29 mouse cellular contexts compared by ENCODE assay signal in genomic region chr13:64031254-64031653, GRCm38 (mm10). TPM values are rescaled to one million over a fixed set of nuclear protein-coding genes. Genes with fewer than 3 reads are reported as not detected.
DNase-seq lines count a peak whose midpoint lies in the region; ATAC-seq and TF ChIP-seq lines count a peak whose summit lies in the region.
"Had no signal": no experiment of that assay in that cellular context is flagged by ENCODE, and none has a peak within 500 bp of the region (broad histone marks: within the 10 kb centered on the region; RNA-seq: fewer than 3 reads in every experiment).

No protein-coding gene starts in this region.

- no peaks in the 10 kb centered on the region for H3K9me3 ChIP-seq in kidney, postnatal 0 days (replicated peaks; ENCODE audit: low read length)
- no peaks in the 10 kb centered on the region for H3K9me3 ChIP-seq in lung, embryonic 15.5 days
- H3K9me3 ChIP-seq: heart, embryonic 13.5 days; limb, embryonic 10.5 days; neural tube, embryonic 13.5 days; stomach, embryonic 15.5 days had no signal

- no peak for ATAC-seq in kidney, postnatal 0 days (replicated peaks; ENCODE audit: low FRiP score, low read depth)
- no peak; the same call in 1 of the 2 replicates for ATAC-seq in lung, embryonic 15.5 days (ENCODE audit: borderline replicate concordance, extremely low read depth, low FRiP score, low TSS enrichment)
- ATAC-seq: CD4-positive, CD25-positive, alpha-beta regulatory T cell, adult 4 months; forebrain, embryonic 16.5 days; liver, postnatal 0 days; midbrain, embryonic 16.5 days had no signal

- no peaks in the 10 kb centered on the region for H3K4me1 ChIP-seq in kidney, postnatal 0 days (replicated peaks; ENCODE audit: insufficient read depth, low read length)
- H3K4me1 ChIP-seq in lung, embryonic 15.5 days: peaks cover 50% of the 10 kb centered on the region
- H3K4me1 ChIP-seq: neural tube, embryonic 13.5 days; stomach, embryonic 15.5 days had no signal

- H3K27ac ChIP-seq in kidney, postnatal 0 days: no peak overlapping the region
- peak overlapping the region; percentile 35; the same call in 1 of the 2 replicates for H3K27ac ChIP-seq in lung, embryonic 15.5 days
- H3K27ac ChIP-seq: heart, embryonic 13.5 days; limb, embryonic 10.5 days; neural tube, embryonic 13.5 days; stomach, embryonic 15.5 days had no signal

- WGBS in kidney, postnatal 0 days: 61% methylated on average over 4 of the region's 4 CpGs
- WGBS in lung, embryonic 15.5 days: 50% methylated on average over 4 of the region's 4 CpGs

- DNase-seq in kidney, postnatal 0 days (ENCODE audit: low spot score): no peak
- DNase-seq in kidney, postnatal 14 days: no peak
- DNase-seq in ZHBTc4 (ENCODE audit: low read depth, low spot score): peak; percentile 48
- DNase-seq in lung, postnatal 4 days: peak; percentile 41 to 50
- DNase-seq in retina, embryonic 14.5 days (ENCODE audit: low spot score): no peak
- no peak for DNase-seq in adrenal gland, postnatal 4 days (ENCODE audit: low spot score in 2 of 2)
- DNase-seq: cerebellum, adult 18-20 months; cerebellum, postnatal 14 days; gastrocnemius, postnatal 10 days; heart, adult 11 months; heart, postnatal 14 days; liver; thymus, adult 2 months had no signal

- H3K9ac ChIP-seq in kidney, postnatal 0 days (ENCODE audit: low read depth, low read length): no peak overlapping the region
- no peak overlapping the region for H3K9ac ChIP-seq in lung, embryonic 15.5 days
- H3K9ac ChIP-seq: heart, embryonic 13.5 days; liver, postnatal 0 days; neural tube, embryonic 13.5 days; stomach, embryonic 15.5 days had no signal

- H3K27me3 ChIP-seq in kidney, postnatal 0 days (ENCODE audit: insufficient read depth, low read length): no peaks in the 10 kb centered on the region
- no peaks in the 10 kb centered on the region for H3K27me3 ChIP-seq in lung, embryonic 15.5 days
- H3K27me3 ChIP-seq: neural tube, embryonic 13.5 days; stomach, embryonic 15.5 days had no signal

- no peak overlapping the region for H3K4me3 ChIP-seq in kidney, postnatal 0 days (replicated peaks; ENCODE audit: low read depth, low read length)
- H3K4me3 ChIP-seq in lung, embryonic 15.5 days: no peak overlapping the region
- H3K4me3 ChIP-seq: heart, embryonic 13.5 days; limb, embryonic 10.5 days; myocyte; neural tube, embryonic 13.5 days; stomach, embryonic 15.5 days had no signal

- TF ChIP-seq CTCF in kidney, postnatal 0 days (IDR thresholded peaks at IDR 0.05; ENCODE audit: low read depth): peak; percentile 18; the same call in 1 of the 2 replicates

- H3K4me2 ChIP-seq in kidney, postnatal 0 days (ENCODE audit: low read length): no peak overlapping the region
- H3K4me2 ChIP-seq in lung, embryonic 15.5 days: no peak overlapping the region
- H3K4me2 ChIP-seq: heart, embryonic 13.5 days; neural tube, embryonic 13.5 days; stomach, embryonic 15.5 days had no signal

- no peaks in the 10 kb centered on the region for H3K36me3 ChIP-seq in kidney, postnatal 0 days (ENCODE audit: insufficient read depth, low read length)
- no peaks in the 10 kb centered on the region for H3K36me3 ChIP-seq in lung, embryonic 15.5 days
- H3K36me3 ChIP-seq: heart, embryonic 13.5 days; limb, embryonic 10.5 days; neural tube, embryonic 13.5 days; stomach, embryonic 15.5 days had no signal

RNA-seq across cellular contexts. Expression of gene Hsd17b3, which starts 57.8 kb away (rescaled TPM):
- not detected in 2 replicates for polyA plus RNA-seq in kidney, postnatal 0 days (2015; fragmentation: Nextera tagmentation; extraction: Ambion mirVana)
- polyA plus RNA-seq in lung, embryonic 15.5 days (2015; fragmentation: Nextera tagmentation; extraction: Ambion mirVana): not detected in 2 replicates
- not detected for total RNA-seq in adrenal gland, postnatal 4 days (2021)
- total RNA-seq: gastrocnemius, postnatal 10 days; heart, postnatal 14 days; layer of hippocampus, adult 18-20 months; layer of hippocampus, postnatal 14 days; megakaryocyte-erythroid progenitor cell, adult 5-6 weeks had no signal
- polyA plus RNA-seq: adrenal gland, adult 2 months; CD4-positive, CD25-positive, alpha-beta regulatory T cell, adult 4 months; forebrain, embryonic 16.5 days; heart, embryonic 13.5 days; hindbrain, embryonic 11.5 days; kidney, adult 2 months; limb, embryonic 10.5 days; liver, postnatal 0 days; midbrain, embryonic 16.5 days; myocyte; neural tube, embryonic 13.5 days; stomach, embryonic 15.5 days had no signal

Comparison
In these comparisons a context has a peak if more than half of its experiments do, and no peak if none do; other contexts are left out.
1. DNase-seq: peak in ZHBTc4 (single experiment) and lung, postnatal 4 days (2 of 2); none in kidney, postnatal 0 days (single experiment), kidney, postnatal 14 days (single experiment), retina, embryonic 14.5 days (single experiment) and adrenal gland, postnatal 4 days (0 of 2).